Mouse (Mus musculus): ENCODE measurements around the gene Hnrnpf.

Hnrnpf gene

GRCm38 (mm10) chr6:117920659-117921640 is 20.8 kb downstream of the Hnrnpf start:
- DNase-seq (ENCODE audit: low spot score): peak; percentile 69

GRCm38 (mm10) chr6:117922041-117922440 is 21.9 kb downstream of the Hnrnpf start:
- DNase-seq (ENCODE audit: low spot score): no peak

GRCm38 (mm10) chr6:117926871-117927491 is 26.9 kb downstream of the Hnrnpf start:
- DNase-seq (ENCODE audit: low spot score): no peak

GRCm38 (mm10) chr6:117927955-117928354 is 27.8 kb downstream of the Hnrnpf start:
- DNase-seq (ENCODE audit: low spot score): no peak

GRCm38 (mm10) chr6:117928746-117929145 is 28.6 kb downstream of the Hnrnpf start:
- no peak for DNase-seq (ENCODE audit: low spot score)

GRCm38 (mm10) chr6:117929945-117930655 is 30.0 kb downstream of the Hnrnpf start:
- no peak for DNase-seq (ENCODE audit: low spot score)

GRCm38 (mm10) chr6:117932325-117933051 is 32.4 kb downstream of the Hnrnpf start:
- DNase-seq (ENCODE audit: low spot score): no peak

GRCm38 (mm10) chr6:117934301-117934700 is 34.2 kb downstream of the Hnrnpf start:
- DNase-seq (ENCODE audit: low spot score): no peak

GRCm38 (mm10) chr6:117935681-117936612 is 35.8 kb downstream of the Hnrnpf start:
- DNase-seq (ENCODE audit: low spot score): no peak

- peak; percentile 50 for DNase-seq (ENCODE audit: low spot score)
Measured at GRCm38 (mm10) chr6:117937222-117937932, 37.3 kb downstream of the Hnrnpf start, which contains the start of gene Fxyd4. Gene Fxyd4 (minus strand): TSS chr6:117937692.

- no peak for DNase-seq (ENCODE audit: low spot score)
Measured at GRCm38 (mm10) chr6:117938951-117939350, 38.8 kb downstream of the Hnrnpf start.

GRCm38 (mm10) chr6:117942769-117943168 is 42.6 kb downstream of the Hnrnpf start:
- no peak for DNase-seq (ENCODE audit: low spot score)

GRCm38 (mm10) chr6:117943899-117944298 is 43.8 kb downstream of the Hnrnpf start:
- DNase-seq (ENCODE audit: low spot score): no peak

GRCm38 (mm10) chr6:117952330-117952729 is 52.2 kb downstream of the Hnrnpf start:
- DNase-seq (ENCODE audit: low spot score): no peak

GRCm38 (mm10) chr6:117956161-117956560 is 56.0 kb downstream of the Hnrnpf start:
- no peak for DNase-seq (ENCODE audit: low spot score)

GRCm38 (mm10) chr6:117956851-117957501 is 56.9 kb downstream of the Hnrnpf start:
- no peak for DNase-seq (ENCODE audit: low spot score)

GRCm38 (mm10) chr6:117963201-117963600 is 63.1 kb downstream of the Hnrnpf start:
- no peak for DNase-seq (ENCODE audit: low spot score)

GRCm38 (mm10) chr6:117966729-117967128 is 66.6 kb downstream of the Hnrnpf start:
- peak; percentile 23 for DNase-seq (ENCODE audit: low spot score)

Measured in lung, postnatal 25 days (tissue).